Comparison of ENCODE assay signal across 1 mouse cellular context in the genomic region with DNA sequence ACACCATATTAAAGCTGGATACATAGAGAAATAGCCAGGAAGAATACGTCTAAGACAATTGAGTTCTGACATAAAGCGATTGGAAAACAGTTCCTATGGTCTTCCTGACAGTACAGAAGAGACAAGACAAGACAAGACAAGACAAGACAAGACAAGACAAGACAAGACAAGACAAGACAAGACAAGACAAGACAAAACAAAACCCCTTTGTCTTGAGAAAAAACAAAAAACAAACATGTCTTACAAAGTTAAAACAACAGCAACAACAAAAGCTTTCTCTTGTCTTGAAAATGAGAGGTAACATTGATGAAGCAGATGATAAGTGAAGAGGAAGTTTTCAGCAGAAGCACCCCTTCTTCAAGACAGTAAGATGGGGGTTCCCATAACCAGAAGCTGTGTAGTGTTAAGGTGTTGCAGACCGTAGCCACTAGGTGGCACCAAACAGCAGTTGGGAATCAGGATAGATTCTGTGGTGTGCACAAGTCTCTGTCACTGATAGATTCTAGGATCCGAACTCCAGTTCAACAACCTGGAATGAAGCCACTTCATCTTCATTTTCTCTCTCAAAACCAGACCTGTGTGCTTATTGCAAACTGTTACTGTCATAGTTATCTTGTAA.
TF ChIP-seq lines count a peak whose summit lies in the region.

No protein-coding gene starts in this region.

TF ChIP-seq in CH12.LX, 34 proteins besides CTCF, POLR2A, EP300 and RAD21 (continued from another document):
- TF ChIP-seq NELFE (IDR thresholded peaks at IDR 0.05; ENCODE audit: low read depth, low read length) (peak; percentile 36; the same call in 1 of the 2 replicates), NRF1 (IDR thresholded peaks at IDR 0.05; ENCODE audit: low read depth, low read length) (no peak), ZMIZ1 (IDR thresholded peaks at IDR 0.05; ENCODE audit: low read depth, low read length) (no peak)
